Mouse (Mus musculus) forebrain, embryonic 16.5 days (tissue): ENCODE data around the gene Lpar1. TPM values are rescaled to one million over a fixed set of nuclear protein-coding genes. Genes with fewer than 3 reads are reported as not detected.

ENCODE experiments used
- ATAC-seq: fragments of 200-750 bp; cut with Nextera tagmentation; 2 replicates; pipeline ENCODE4 v1.8.0; 2017; ENCODE audit warnings: mild to moderate bottlenecking, moderate library complexity
- H3K27ac ChIP-seq: fragments of 300-500 bp; sonication (generic); 2 replicates; pipeline ENCODE4 v1.5.1; 2014; ENCODE audit warnings: low read length, control low read depth
- H3K27me3 ChIP-seq: fragments of 300-500 bp; sonication (generic); replicated peaks from 2 replicates; pipeline ENCODE4 v1.6.1; 2014; ENCODE audit warnings: low read length; ENCODE audit not compliant: control insufficient read depth, insufficient read depth
- H3K36me3 ChIP-seq: fragments of 300-500 bp; sonication (generic); 2 replicates; pipeline ENCODE4 v1.6.1; 2014; ENCODE audit not compliant: control insufficient read depth, insufficient read depth
- H3K4me1 ChIP-seq: fragments of 300-500 bp; sonication (generic); replicated peaks from 2 replicates; pipeline ENCODE4 v1.6.1; 2014; ENCODE audit warnings: low read length; ENCODE audit not compliant: control insufficient read depth, insufficient read depth
- H3K4me2 ChIP-seq: fragments of 300-500 bp; sonication (generic); 2 replicates; pipeline ENCODE4 v1.6.1; 2014; ENCODE audit warnings: mild to moderate bottlenecking, low read length, control low read depth
- H3K4me3 ChIP-seq: fragments of 300-500 bp; sonication (generic); replicated peaks from 2 replicates; pipeline ENCODE4 v1.5.1; 2014; ENCODE audit warnings: mild to moderate bottlenecking, low read length, control low read depth
- H3K9ac ChIP-seq: fragments of 300-500 bp; sonication (generic); replicated peaks from 2 replicates; pipeline ENCODE4 v1.6.1; 2014; ENCODE audit warnings: low read depth, low read length, control low read depth
- H3K9me3 ChIP-seq: fragments of 300-500 bp; sonication (generic); 2 replicates; pipeline ENCODE4 v1.6.1; 2016; ENCODE audit warnings: low read length; ENCODE audit not compliant: control insufficient read depth
- WGBS: fragments of 180-500 bp; shearing (Covaris S2); extraction: QIAGEN DNeasy Blood & Tissue Kit; methylation state at CpG from one replicate; pipeline ENCODE4 v1.1.7; 2014; 5-methylcytosine and 5-hydroxymethylcytosine counted together
- polyA plus RNA-seq: library from polyadenylated mRNA; unstranded; fragments of >200 nt; fragmentation: Nextera tagmentation; extraction: Ambion mirVana; gene quantifications from 2 replicates; pipeline ENCODE4 v1.2.1, GENCODE M21; 2015

Lpar1 gene
- polyA plus RNA-seq, 1 experiment from 2014 or later: 28.7 TPM

DNA sequence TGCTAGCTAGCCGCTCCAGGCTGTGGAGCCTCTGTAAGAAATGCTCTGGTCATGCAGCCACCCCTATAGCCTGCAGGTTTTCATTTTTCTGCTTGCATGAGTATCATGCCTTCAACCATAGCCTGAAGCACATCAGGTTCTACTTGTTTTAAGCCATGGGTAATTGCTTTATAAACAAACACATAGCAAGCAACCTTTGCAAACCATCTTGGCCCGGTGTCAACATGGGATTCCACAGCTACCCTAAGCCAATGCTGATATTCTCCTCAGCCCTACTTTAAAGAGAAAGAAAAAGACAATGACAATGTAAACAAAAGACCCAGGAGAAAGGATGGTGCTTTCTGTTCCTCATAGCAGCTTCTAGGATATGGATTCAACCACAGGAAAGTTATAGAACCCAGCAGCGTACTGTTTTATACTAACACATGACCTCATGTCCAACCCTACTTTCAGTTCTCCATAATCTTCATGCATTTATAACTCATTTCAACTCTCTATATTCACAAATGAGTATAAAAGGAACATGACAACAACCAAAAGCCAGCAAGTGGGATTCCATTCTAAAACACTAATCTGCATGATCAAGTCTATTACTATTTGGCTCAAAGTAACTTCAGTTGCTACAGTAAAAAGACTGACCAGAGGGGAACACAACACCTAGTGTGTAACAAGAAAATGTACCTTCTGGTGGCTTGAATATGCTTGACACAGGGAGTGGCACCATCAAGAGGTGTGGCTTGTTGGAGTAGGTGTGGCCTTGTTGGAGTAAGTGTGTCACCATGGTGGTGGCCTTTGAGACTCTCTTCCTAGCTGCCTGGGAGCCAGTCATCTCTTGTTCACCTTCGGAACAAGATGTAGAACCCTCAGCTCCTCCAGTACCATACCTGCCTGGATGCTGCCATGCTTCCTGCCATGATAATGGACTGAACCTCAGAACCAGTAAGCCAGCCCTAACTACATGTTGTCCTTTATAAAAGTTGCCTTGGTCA lies 46.9 kb downstream of the Lpar1 start:
- Histone ChIP-seq H3K9me3 (no peaks in the 10 kb centered on the region), H3K9ac (no peak overlapping the region), H3K4me1 (peaks cover 11% of the 10 kb centered on the region), H3K27ac (no peak overlapping the region), H3K36me3 (no peaks in the 10 kb centered on the region), H3K4me2 (no peak overlapping the region), H3K27me3 (no peaks in the 10 kb centered on the region), H3K4me3 (no peak overlapping the region)
- 95% methylated on average over 4 of the region's 4 CpGs for WGBS
- no peak for ATAC-seq

GRCm38 (mm10) chr4:58504250-58504649 lies 49.4 kb downstream of the Lpar1 start:
- H3K9me3 ChIP-seq: no peaks in the 10 kb centered on the region
- H3K27ac ChIP-seq: no peak overlapping the region
- H3K4me1 ChIP-seq: peaks cover 18% of the 10 kb centered on the region
- no peak overlapping the region for H3K9ac ChIP-seq
- no peak overlapping the region for H3K4me2 ChIP-seq
- no peak overlapping the region for H3K4me3 ChIP-seq
- no peaks in the 10 kb centered on the region for H3K27me3 ChIP-seq
- ATAC-seq: no peak
- H3K36me3 ChIP-seq: no peaks in the 10 kb centered on the region
- WGBS: 98% methylated on average over 2 of the region's 2 CpGs

DNA sequence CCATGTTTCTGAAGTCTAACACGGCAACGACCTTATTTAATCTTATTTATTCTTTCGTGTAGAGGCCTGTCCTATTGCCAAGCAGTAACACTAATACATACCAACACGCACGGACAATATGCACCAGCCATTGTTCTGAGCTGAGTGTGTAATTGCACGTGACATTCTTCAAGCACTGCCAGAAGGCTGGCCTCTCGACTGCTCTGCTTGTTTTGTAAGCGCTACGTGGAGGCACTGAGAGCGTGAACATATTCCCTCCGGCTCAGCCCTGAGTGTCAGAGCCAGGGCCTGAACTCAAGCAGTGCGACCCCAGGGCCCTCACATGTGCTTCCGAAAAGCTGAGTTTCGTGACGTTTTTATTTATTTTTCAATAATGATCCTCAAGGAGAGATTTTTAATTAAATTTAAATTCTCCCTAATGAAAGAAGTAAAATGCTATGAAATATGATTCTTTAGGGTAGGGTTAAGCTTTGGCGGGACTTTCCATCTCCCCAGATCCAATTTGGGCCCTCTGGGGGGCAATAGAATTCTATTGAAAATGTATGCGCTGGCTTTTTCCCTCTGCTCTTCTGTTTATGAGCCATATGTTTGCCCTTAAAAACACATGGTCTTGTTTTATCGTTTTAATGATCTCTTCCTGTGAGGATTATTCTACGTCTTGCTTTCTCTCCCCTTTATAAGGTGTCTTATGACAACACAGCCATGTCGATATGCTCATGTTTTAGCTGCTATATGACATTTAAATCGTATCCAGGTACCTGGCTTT lies 52.5 kb downstream of the Lpar1 start:
- peak; percentile 74 for ATAC-seq
- 52% methylated on average over 21 of the region's 21 CpGs for WGBS
- no peaks in the 10 kb centered on the region for H3K27me3 ChIP-seq
- H3K4me2 ChIP-seq: no peak overlapping the region
- H3K4me3 ChIP-seq: no peak overlapping the region
- peaks cover 8% of the 10 kb centered on the region; the same call in 1 of the 2 replicates for H3K4me1 ChIP-seq
- no peak overlapping the region for H3K9ac ChIP-seq
- no peaks in the 10 kb centered on the region for H3K9me3 ChIP-seq
- no peaks in the 10 kb centered on the region for H3K36me3 ChIP-seq
- H3K27ac ChIP-seq: no peak overlapping the region

DNA sequence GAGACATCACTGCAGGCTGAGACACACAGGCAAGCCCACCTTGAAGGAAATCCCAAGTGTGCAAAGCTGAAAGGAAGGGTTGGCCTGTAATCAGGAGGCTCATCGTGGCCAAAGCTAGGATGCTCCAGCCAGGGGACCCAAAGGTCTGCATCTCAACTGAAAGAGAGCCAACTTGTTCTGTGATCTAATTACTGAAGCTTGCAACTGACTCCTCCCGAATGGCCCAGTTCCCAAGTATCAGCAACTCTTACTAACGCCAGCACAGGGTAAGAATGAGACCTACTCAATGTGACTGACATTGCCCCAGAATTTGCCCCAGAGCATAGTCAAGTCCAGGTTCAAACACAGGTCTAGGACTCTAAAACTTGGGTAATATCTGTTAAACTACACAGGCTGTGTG lies 53.9 kb downstream of the Lpar1 start:
- Histone ChIP-seq H3K9me3 (no peaks in the 10 kb centered on the region), H3K4me2 (no peak overlapping the region), H3K27me3 (no peaks in the 10 kb centered on the region), H3K36me3 (no peaks in the 10 kb centered on the region), H3K4me3 (no peak overlapping the region), H3K27ac (no peak overlapping the region), H3K4me1 (peaks cover 8% of the 10 kb centered on the region; the same call in 1 of the 2 replicates), H3K9ac (no peak overlapping the region)
- 49% methylated on average over 3 of the region's 3 CpGs for WGBS
- ATAC-seq: no peak

GRCm38 (mm10) chr4:58499241-58499640 lies 54.5 kb downstream of the Lpar1 start:
- Histone ChIP-seq H3K9me3 (no peaks in the 10 kb centered on the region), H3K4me1 (peaks cover 8% of the 10 kb centered on the region; the same call in 1 of the 2 replicates), H3K36me3 (no peaks in the 10 kb centered on the region), H3K9ac (no peak overlapping the region), H3K27me3 (no peaks in the 10 kb centered on the region), H3K4me2 (no peak overlapping the region), H3K4me3 (no peak overlapping the region), H3K27ac (no peak overlapping the region)
- 46% methylated on average over 3 of the region's 3 CpGs for WGBS
- no peak for ATAC-seq

DNA sequence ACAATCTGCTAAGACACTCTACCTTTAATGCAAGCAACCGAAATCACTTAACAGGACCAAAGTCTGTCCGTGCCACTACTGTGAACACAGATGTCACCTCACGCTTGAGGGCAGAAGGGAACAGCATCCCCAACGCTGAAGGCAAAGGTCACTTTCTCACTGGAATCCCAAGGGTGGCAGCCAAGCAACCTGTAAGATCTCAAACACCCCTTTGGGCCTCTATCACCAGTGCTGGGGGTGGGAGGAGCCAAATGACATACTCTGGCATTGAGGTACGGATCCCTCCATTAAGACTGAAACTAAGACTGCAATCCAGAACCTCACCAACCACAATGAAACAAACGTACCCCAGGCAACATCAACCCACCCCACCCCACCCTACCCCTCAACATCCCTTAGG lies 55.0 kb downstream of the Lpar1 start:
- H3K9me3 ChIP-seq: no peaks in the 10 kb centered on the region
- no peak overlapping the region for H3K4me2 ChIP-seq
- WGBS: 71% methylated on average over 6 of the region's 6 CpGs
- H3K27me3 ChIP-seq: no peaks in the 10 kb centered on the region
- ATAC-seq: no peak
- H3K9ac ChIP-seq: no peak overlapping the region
- H3K4me1 ChIP-seq: peaks cover 8% of the 10 kb centered on the region; the same call in 1 of the 2 replicates
- H3K27ac ChIP-seq: no peak overlapping the region
- H3K36me3 ChIP-seq: no peaks in the 10 kb centered on the region
- no peak overlapping the region for H3K4me3 ChIP-seq

DNA sequence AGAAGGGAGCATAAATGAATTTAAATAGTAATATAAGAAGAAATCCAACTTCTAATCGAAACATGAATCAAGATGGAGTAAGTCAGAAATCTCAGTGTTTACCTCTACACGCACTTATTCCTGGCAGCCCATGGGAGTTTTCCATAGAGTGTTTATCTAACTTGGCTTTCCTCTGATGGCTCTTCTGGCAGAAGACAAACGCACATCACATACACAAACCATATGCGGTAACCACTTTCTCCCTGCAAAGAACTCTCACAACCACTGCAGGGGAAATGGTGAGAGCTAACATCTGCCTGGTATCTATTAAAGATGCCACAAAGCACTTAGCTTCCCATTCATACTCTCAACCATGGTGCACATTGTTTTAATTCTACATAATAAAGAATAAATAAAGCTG lies 56.4 kb downstream of the Lpar1 start:
- no peak overlapping the region for H3K4me3 ChIP-seq
- 81% methylated on average over 4 of the region's 4 CpGs for WGBS
- H3K9me3 ChIP-seq: no peaks in the 10 kb centered on the region
- peaks cover 8% of the 10 kb centered on the region; the same call in 1 of the 2 replicates for H3K4me1 ChIP-seq
- H3K4me2 ChIP-seq: no peak overlapping the region
- no peak for ATAC-seq
- no peaks in the 10 kb centered on the region for H3K27me3 ChIP-seq
- H3K27ac ChIP-seq: no peak overlapping the region
- H3K9ac ChIP-seq: no peak overlapping the region
- no peaks in the 10 kb centered on the region for H3K36me3 ChIP-seq

DNA sequence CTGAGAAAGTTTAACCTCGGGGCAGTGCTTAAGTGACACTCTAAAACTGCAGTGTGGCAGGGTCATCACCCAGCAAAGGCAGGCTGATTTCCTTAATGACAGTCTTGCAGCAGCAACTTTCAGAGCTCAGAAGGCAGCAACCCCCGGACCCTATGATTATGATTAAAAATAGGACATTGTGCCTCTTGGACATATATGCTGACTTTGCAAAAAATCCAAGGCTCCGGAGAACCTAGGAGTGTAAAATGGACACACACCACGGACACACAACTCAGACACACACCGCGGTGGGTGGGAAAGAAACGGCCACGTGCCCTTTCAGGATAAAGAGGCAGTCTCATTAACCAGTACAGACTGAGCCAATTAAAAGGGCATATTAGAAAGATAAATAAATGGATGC lies 57.0 kb downstream of the Lpar1 start:
- Histone ChIP-seq H3K4me1 (peaks cover 9% of the 10 kb centered on the region; the same call in 1 of the 2 replicates), H3K27ac (no peak overlapping the region), H3K27me3 (no peaks in the 10 kb centered on the region), H3K9ac (no peak overlapping the region), H3K4me3 (no peak overlapping the region), H3K4me2 (no peak overlapping the region), H3K36me3 (no peaks in the 10 kb centered on the region), H3K9me3 (no peaks in the 10 kb centered on the region)
- 68% methylated on average over 8 of the region's 8 CpGs for WGBS
- ATAC-seq: no peak

GRCm38 (mm10) chr4:58491742-58492141 lies 62.0 kb downstream of the Lpar1 start:
- H3K9me3 ChIP-seq: no peaks in the 10 kb centered on the region
- no peaks in the 10 kb centered on the region for H3K27me3 ChIP-seq
- H3K27ac ChIP-seq: no peak overlapping the region
- ATAC-seq: no peak
- 68% methylated on average over 3 of the region's 3 CpGs for WGBS
- H3K4me3 ChIP-seq: no peak overlapping the region
- H3K36me3 ChIP-seq: no peaks in the 10 kb centered on the region
- no peak overlapping the region for H3K9ac ChIP-seq
- 0 out of 2 replicates have a peak, but pooled peaks cover 2% of the 10 kb centered on the region for H3K4me1 ChIP-seq
- no peak overlapping the region for H3K4me2 ChIP-seq
